Mouse (Mus musculus) layer of hippocampus, adult 11-12 months (tissue): Measurements from ENCODE around the gene Cmss1.

ENCODE experiments used
- DNase-seq: peaks from one replicate; pipeline ENCODE4 v3.0.0; 2022; ENCODE audit warnings: low spot score

Gene Cmss1

DNA sequence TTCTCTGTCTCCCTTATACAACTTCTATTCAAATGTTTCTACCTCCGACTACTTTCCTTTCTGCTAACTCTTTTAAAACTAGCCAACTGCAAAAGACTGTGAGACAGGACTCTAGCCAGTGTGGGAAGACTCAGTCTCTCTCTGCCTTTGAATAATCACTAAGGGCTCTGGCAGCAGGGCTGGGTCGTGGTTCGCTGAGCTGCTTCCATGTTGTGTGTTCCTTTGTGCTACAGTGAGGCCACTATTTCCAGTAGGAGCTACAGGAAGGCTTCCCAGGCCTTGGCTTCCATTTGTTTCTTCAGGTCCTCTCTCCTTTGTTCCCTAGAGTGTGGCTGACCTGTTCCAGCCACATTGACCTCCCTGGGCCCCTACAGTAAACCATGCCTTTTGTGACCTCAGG is 260.4 kb downstream of the Cmss1 start:
- no peak for DNase-seq

GRCm38 (mm10) chr16:57340613-57340898 is 266.1 kb downstream of the Cmss1 start:
- no peak for DNase-seq

GRCm38 (mm10) chr16:57339765-57340612 is 266.7 kb downstream of the Cmss1 start:
- DNase-seq, result no peak

GRCm38 (mm10) chr16:57336770-57337423 is 269.8 kb downstream of the Cmss1 start:
- DNase-seq, result no peak

- no peak for DNase-seq
These were observed 274.4 kb downstream of the Cmss1 start for GRCm38 (mm10) chr16:57332301-57332700.

GRCm38 (mm10) chr16:57330111-57330510 is 276.6 kb downstream of the Cmss1 start:
- no peak for DNase-seq

DNA sequence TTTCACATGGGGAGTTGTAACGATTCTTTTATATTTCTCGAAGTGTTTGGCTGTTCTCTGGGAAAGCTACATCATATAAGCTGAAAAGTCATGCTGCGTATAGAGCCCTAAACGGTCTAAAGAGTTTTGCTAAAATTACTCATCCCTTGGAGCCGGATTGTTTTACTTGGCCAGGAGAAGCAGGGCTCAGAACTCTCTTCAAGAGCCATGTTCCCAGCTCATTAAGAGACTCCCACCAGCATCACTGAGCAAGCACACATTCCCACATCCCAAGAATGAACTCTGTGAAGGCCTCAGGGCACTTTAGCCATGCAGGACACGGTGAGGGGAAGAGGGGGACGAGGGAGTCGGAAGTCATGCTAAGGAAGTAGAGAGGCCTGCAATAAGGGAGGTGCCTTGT is 277.6 kb downstream of the Cmss1 start:
- no peak for DNase-seq

- DNase-seq, result no peak
These were observed 279.7 kb downstream of the Cmss1 start for GRCm38 (mm10) chr16:57326996-57327395.

GRCm38 (mm10) chr16:57319284-57320124 is 287.2 kb downstream of the Cmss1 start:
- no peak for DNase-seq

- DNase-seq, result no peak
These were observed 288.0 kb downstream of the Cmss1 start for GRCm38 (mm10) chr16:57318637-57319125.

DNA sequence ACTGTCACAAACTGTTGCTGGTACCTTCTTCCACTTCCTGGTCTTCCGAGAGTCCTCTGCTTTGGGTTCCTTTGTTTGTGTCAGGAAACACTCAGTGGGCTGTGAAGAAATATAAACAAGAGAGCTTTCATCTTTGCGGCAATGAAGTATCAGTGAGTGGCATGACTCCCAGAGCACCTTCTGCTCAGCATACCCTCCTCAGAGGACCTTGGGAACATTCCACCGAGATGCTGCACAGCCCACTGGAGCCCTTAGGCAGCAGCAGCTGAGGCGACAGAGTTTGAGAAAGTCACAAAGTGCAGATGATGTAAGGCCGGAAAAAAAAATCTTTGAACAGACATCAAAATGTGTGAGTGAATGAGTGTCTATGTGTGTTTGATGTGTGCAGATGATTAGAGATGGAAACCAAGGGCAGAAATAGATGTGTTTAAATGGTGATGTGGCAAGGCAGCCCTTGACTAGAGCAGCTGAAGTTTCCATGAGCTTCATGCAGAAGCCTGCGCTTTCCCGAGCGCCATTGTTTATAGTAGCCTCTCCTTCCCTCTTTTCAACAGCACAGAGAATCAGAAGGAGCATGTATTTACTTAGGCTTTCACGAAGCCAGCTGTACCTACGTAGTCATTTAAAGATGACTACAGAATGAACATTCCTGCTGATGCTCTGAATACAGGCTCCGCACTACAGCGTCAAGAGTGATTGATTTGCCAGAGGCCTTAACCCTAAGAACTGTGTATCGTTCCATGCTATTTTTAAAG is 288.6 kb downstream of the Cmss1 start:
- no peak for DNase-seq

DNA sequence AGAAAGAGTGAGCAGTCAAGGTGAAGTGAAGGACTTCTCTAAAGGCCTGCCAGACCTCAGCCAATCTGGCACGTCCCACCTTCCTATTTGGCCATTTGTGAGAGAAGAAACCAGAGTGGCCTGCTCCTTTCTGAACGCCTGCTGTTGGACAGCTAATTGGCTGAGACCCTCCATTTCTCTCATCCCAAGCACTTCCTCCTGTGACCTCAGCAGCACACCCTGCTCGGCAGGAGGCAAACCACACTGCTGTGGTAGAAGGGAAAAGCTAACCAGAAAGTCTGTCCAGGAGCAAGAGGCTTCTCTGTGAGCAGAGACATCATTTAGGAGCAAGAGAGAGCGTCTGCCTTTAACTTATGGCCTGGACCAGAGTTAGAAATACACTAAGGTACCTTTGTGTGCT is 289.5 kb downstream of the Cmss1 start:
- no peak for DNase-seq

- no peak for DNase-seq
These were observed 291.6 kb downstream of the Cmss1 start for GRCm38 (mm10) chr16:57315026-57315425.

DNA sequence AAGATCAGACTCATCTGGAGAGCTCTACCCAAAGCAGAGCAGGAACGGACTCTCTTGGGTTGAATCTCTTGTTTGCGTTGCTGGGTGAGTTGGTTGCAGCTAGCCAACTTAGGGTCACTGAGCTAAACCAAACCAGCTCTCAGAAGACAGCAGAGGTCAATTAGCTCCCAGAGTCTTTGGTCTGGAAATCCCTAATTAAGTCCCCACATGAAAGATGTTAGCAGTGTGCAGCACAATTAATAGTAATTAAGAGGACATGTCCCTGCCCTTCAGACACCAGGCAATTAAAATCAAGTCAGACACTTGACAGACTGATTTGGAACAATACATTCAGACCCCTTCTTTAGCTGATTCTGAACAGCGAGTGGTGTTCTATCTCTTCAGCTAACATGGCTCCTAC is 292.4 kb downstream of the Cmss1 start:
- DNase-seq, result no peak

DNA sequence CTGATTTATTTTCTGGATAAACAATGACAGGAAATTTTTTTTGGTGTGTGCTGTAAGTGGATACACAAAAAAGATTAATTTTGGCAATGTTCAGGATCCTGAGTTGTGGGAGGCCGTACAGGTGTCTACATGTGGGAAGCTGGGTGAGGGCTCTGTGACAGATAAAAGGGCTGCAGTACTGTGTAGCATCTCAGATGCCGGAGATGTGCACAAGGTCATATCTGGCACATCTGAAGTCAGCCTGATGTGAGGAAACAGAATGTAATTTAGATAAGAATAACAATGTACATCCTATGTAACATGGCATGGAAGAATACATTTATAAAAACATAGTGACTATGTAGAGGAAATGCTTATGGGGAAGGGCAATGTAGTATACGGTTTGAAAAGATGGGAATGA is 293.2 kb downstream of the Cmss1 start:
- no peak for DNase-seq

GRCm38 (mm10) chr16:57312130-57312529 is 294.5 kb downstream of the Cmss1 start:
- DNase-seq, result no peak

GRCm38 (mm10) chr16:57305463-57305862 is 301.2 kb downstream of the Cmss1 start:
- no peak for DNase-seq

- DNase-seq, result no peak
These were observed 302.9 kb downstream of the Cmss1 start for GRCm38 (mm10) chr16:57303716-57304115.

- DNase-seq, result no peak
These were observed 303.6 kb downstream of the Cmss1 start for GRCm38 (mm10) chr16:57302792-57303698.

GRCm38 (mm10) chr16:57301512-57302115 is 305.1 kb downstream of the Cmss1 start:
- peak; percentile 18 for DNase-seq
